Mouse (Mus musculus): ENCODE results near the gene Ackr3. TPM values are rescaled to one million over a fixed set of nuclear protein-coding genes. Genes with fewer than 3 reads are reported as not detected.

Gene Ackr3
- total and polyA plus RNA-seq, 3 experiments, result 13.1 to 34.4 (median 23.1) TPM

GRCm38 (mm10) chr1:90260704-90261581, 57.2 kb downstream of the Ackr3 start:
- H3K79me2 ChIP-seq (replicated peaks; ENCODE audit: control insufficient read depth, extremely low read depth, insufficient read depth, poor library complexity, severe bottlenecking), result no peaks in the 10 kb centered on the region
- H3K4me2 ChIP-seq (ENCODE audit: insufficient read depth, low read depth, poor library complexity, severe bottlenecking), result no peak overlapping the region
- no peak overlapping the region for H3K27ac ChIP-seq (ENCODE audit: insufficient read depth, low read depth)
- H3K4me1 ChIP-seq (ENCODE audit: control insufficient read depth in 1 of 2, insufficient read depth in 2 of 2), result no peaks in the 10 kb centered on the region
- H3K9me3 ChIP-seq (replicated peaks; ENCODE audit: low read length), result no peaks in the 10 kb centered on the region
- DNase-seq (ENCODE audit: extremely low read depth), result no peak
- no peak overlapping the region for H3K9ac ChIP-seq (ENCODE audit: insufficient read depth, low read depth)
- in situ Hi-C loops (cut with MboI; ENCODE audit: low pct_ligation_motif_present, low pct_unique_long_range_greater_than_20kb, low sequenced_read_pairs), result no loop called here
- dilution Hi-C loops (cut with MboI; ENCODE audit: extremely low pct_ligation_motif_present, extremely low pct_unique_long_range_greater_than_20kb, low sequenced_read_pairs), result no loop called here
- no peak overlapping the region for H3K4me3 ChIP-seq (replicated peaks in 1 of 3; ENCODE audit: low read depth in 2 of 3, low read length in 2 of 3, poor library complexity in 1 of 3)
- H3K36me3 ChIP-seq (replicated peaks in 1 of 2; ENCODE audit: control insufficient read depth in 1 of 2, insufficient read depth in 1 of 2, low read length in 1 of 2), result no peaks in the 10 kb centered on the region
- TF ChIP-seq USF2 (conservative IDR thresholded peaks at IDR 0.05; ENCODE audit: low read depth, low read length) (no peak), MAZ (IDR thresholded peaks at IDR 0.05; ENCODE audit: low read depth, low read length) (no peak), SMC3 (IDR thresholded peaks at IDR 0.05; ENCODE audit: low read depth, low read length) (no peak), MEF2A (IDR thresholded peaks at IDR 0.05; ENCODE audit: borderline replicate concordance, low read depth, low read length) (no peak), TCF12 (IDR thresholded peaks at IDR 0.05; ENCODE audit: low read depth, low read length) (no peak), MAFK (IDR thresholded peaks at IDR 0.05; ENCODE audit: insufficient replicate concordance, low read length) (no peak), ZC3H11A (IDR thresholded peaks at IDR 0.05; ENCODE audit: low read depth, low read length) (no peak), EP300 (IDR thresholded peaks at IDR 0.05; ENCODE audit: low read length) (no peak), USF1 (IDR thresholded peaks at IDR 0.05; ENCODE audit: low read depth, low read length) (no peak), ZKSCAN1 (IDR thresholded peaks at IDR 0.05; ENCODE audit: borderline replicate concordance, low read depth, low read length) (no peak), ELF1 (IDR thresholded peaks at IDR 0.05; ENCODE audit: low read depth, low read length) (no peak), MAX (IDR thresholded peaks at IDR 0.05; ENCODE audit: low read length) (no peak), CHD2 (IDR thresholded peaks at IDR 0.05; ENCODE audit: low read length) (no peak), MXI1 (IDR thresholded peaks at IDR 0.05; ENCODE audit: low read depth, low read length) (no peak), IRF4 (IDR thresholded peaks at IDR 0.05; ENCODE audit: low read depth, low read length) (no peak), JUN (IDR thresholded peaks at IDR 0.05; ENCODE audit: insufficient read depth, low read depth, low read length) (no peak), ETS1 (conservative IDR thresholded peaks at IDR 0.05; ENCODE audit: low read depth, low read length) (no peak), TBP (conservative IDR thresholded peaks at IDR 0.05; ENCODE audit: low read depth, low read length) (no peak)
- H3K27me3 ChIP-seq (replicated peaks), result no peaks in the 10 kb centered on the region

DNA sequence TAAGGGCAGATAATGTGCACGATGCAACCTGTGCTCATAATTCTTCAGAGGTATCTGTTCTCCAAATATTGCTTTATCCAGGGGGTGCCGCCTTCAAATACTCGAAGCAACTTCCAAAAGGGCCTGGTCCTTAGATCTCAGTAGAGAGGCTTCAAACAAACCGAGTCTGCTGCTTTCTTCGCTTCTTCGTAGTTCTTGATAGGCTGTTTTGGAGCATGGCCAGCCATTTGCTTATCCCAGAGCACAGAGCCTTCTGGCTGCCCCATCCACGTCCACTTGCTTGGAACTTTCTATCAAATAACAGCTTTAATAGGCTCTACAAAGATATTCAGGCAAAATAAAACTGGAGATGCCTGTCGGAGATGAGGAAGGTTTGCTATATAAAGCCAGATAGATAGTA, 58.6 kb downstream of the Ackr3 start:
- Histone ChIP-seq H3K9ac (ENCODE audit: insufficient read depth, low read depth) (no peak overlapping the region), H3K79me2 (replicated peaks; ENCODE audit: control insufficient read depth, extremely low read depth, insufficient read depth, poor library complexity, severe bottlenecking) (no peaks in the 10 kb centered on the region), H3K27ac (ENCODE audit: insufficient read depth, low read depth) (no peak overlapping the region), H3K4me3 (replicated peaks in 1 of 3; ENCODE audit: low read depth in 2 of 3, low read length in 2 of 3, poor library complexity in 1 of 3) (no peak overlapping the region), H3K4me2 (ENCODE audit: insufficient read depth, low read depth, poor library complexity, severe bottlenecking) (no peak overlapping the region), H3K4me1 (ENCODE audit: control insufficient read depth in 1 of 2, insufficient read depth in 2 of 2) (no peaks in the 10 kb centered on the region), H3K27me3 (replicated peaks) (peaks cover 5% of the 10 kb centered on the region), H3K36me3 (replicated peaks in 1 of 2; ENCODE audit: control insufficient read depth in 1 of 2, insufficient read depth in 1 of 2, low read length in 1 of 2) (no peaks in the 10 kb centered on the region), H3K9me3 (replicated peaks; ENCODE audit: low read length) (no peaks in the 10 kb centered on the region)
- no peak for DNase-seq (ENCODE audit: extremely low read depth)
- in situ Hi-C loops (cut with MboI; ENCODE audit: low pct_ligation_motif_present, low pct_unique_long_range_greater_than_20kb, low sequenced_read_pairs), result no loop called here
- dilution Hi-C loops (cut with MboI; ENCODE audit: extremely low pct_ligation_motif_present, extremely low pct_unique_long_range_greater_than_20kb, low sequenced_read_pairs), result no loop called here
- no peak for TF ChIP-seq CTCF (conservative IDR thresholded peaks at IDR 0.05 in 1 of 2, IDR thresholded peaks at IDR 0.05 in 1 of 2; ENCODE audit: low read depth in 2 of 2, low read length in 2 of 2)
- no peak for TF ChIP-seq USF2 (conservative IDR thresholded peaks at IDR 0.05; ENCODE audit: low read depth, low read length)
- TF ChIP-seq TBP (conservative IDR thresholded peaks at IDR 0.05; ENCODE audit: low read depth, low read length), result no peak
- no peak for TF ChIP-seq MAX (IDR thresholded peaks at IDR 0.05; ENCODE audit: low read length)
- no peak for TF ChIP-seq MYC (IDR thresholded peaks at IDR 0.05; ENCODE audit: low read depth, low read length)
- no peak for TF ChIP-seq NELFE (IDR thresholded peaks at IDR 0.05; ENCODE audit: low read depth, low read length)
- TF ChIP-seq EP300 (IDR thresholded peaks at IDR 0.05; ENCODE audit: low read length), result no peak
- no peak for TF ChIP-seq RCOR1 (conservative IDR thresholded peaks at IDR 0.05; ENCODE audit: low read depth, low read length)
- TF ChIP-seq MAFK (IDR thresholded peaks at IDR 0.05; ENCODE audit: insufficient replicate concordance, low read length), result no peak
- TF ChIP-seq USF1 (IDR thresholded peaks at IDR 0.05; ENCODE audit: low read depth, low read length), result no peak
- TF ChIP-seq ZNF384 (IDR thresholded peaks at IDR 0.05; ENCODE audit: low read depth, low read length), result no peak

Measured in CH12.LX (cell line).